Mouse (Mus musculus): ENCODE measurements at regions not wholly inside any gene's neighbourhood (a gene's known extent, or its start where the extent isn't known, plus 50 kb on each side); places are given as distances from the start of the nearest gene placed in this dataset.

- ATAC-seq (ENCODE audit: low FRiP score), result no peak
- no peak overlapping the region for H3K4me2 ChIP-seq (replicated peaks)
- H3K4me3 ChIP-seq, result no peak overlapping the region
Observed at GRCm38 (mm10) chr13:69182478-69182877, 183.1 kb upstream of the Adcy2 start.

DNA sequence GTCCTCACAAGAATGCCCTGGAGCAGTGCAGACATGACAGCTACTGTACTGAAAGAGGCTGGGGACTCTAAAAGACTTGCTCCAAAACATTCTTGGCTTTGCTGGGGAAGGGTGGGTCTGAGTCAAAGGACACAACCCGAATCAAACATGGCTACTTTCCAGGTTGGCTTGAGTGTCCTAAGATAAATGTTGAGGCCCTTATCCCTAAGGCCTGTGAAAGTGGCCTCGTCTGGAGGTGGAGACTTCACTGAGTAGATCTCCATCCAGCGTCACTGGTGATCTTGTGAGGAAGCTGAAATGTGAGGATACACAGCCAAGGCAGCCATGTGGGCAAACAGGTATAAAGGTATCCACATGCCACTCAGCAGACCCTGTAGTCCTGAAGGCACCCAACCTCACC, 191.3 kb upstream of the Adcy2 start:
- no peak for ATAC-seq (ENCODE audit: low FRiP score)
- Histone ChIP-seq H3K27me3 (no peaks in the 10 kb centered on the region), H3K27ac (no peak overlapping the region), H3K9me3 (replicated peaks) (no peaks in the 10 kb centered on the region), H3K36me3 (no peaks in the 10 kb centered on the region), H3K4me1 (no peaks in the 10 kb centered on the region), H3K4me3 (no peak overlapping the region), H3K4me2 (replicated peaks) (no peak overlapping the region), H3K9ac (no peak overlapping the region)
- WGBS, result 77% methylated on average over 3 of the region's 3 CpGs

More at GRCm38 (mm10) chr13:69182478-69182877, 183.1 kb upstream of the Adcy2 start:
- H3K9ac ChIP-seq, result no peak overlapping the region
- H3K27me3 ChIP-seq, result no peaks in the 10 kb centered on the region
- no peaks in the 10 kb centered on the region for H3K4me1 ChIP-seq
- H3K36me3 ChIP-seq, result no peaks in the 10 kb centered on the region
- H3K27ac ChIP-seq, result no peak overlapping the region
- WGBS, result 90% methylated on average over 3 of the region's 3 CpGs
- no peaks in the 10 kb centered on the region for H3K9me3 ChIP-seq (replicated peaks)

GRCm38 (mm10) chr13:69196464-69196871, 197.1 kb upstream of the Adcy2 start:
- H3K4me2 ChIP-seq (replicated peaks), result no peak overlapping the region
- no peaks in the 10 kb centered on the region for H3K4me1 ChIP-seq
- ATAC-seq (ENCODE audit: low FRiP score), result no peak
- H3K36me3 ChIP-seq, result no peaks in the 10 kb centered on the region
- H3K27ac ChIP-seq, result no peak overlapping the region
- H3K4me3 ChIP-seq, result no peak overlapping the region
- H3K9me3 ChIP-seq (replicated peaks), result no peaks in the 10 kb centered on the region
- no peaks in the 10 kb centered on the region for H3K27me3 ChIP-seq
- WGBS, result 11% methylated on average over 4 of the region's 4 CpGs
- H3K9ac ChIP-seq, result no peak overlapping the region

DNA sequence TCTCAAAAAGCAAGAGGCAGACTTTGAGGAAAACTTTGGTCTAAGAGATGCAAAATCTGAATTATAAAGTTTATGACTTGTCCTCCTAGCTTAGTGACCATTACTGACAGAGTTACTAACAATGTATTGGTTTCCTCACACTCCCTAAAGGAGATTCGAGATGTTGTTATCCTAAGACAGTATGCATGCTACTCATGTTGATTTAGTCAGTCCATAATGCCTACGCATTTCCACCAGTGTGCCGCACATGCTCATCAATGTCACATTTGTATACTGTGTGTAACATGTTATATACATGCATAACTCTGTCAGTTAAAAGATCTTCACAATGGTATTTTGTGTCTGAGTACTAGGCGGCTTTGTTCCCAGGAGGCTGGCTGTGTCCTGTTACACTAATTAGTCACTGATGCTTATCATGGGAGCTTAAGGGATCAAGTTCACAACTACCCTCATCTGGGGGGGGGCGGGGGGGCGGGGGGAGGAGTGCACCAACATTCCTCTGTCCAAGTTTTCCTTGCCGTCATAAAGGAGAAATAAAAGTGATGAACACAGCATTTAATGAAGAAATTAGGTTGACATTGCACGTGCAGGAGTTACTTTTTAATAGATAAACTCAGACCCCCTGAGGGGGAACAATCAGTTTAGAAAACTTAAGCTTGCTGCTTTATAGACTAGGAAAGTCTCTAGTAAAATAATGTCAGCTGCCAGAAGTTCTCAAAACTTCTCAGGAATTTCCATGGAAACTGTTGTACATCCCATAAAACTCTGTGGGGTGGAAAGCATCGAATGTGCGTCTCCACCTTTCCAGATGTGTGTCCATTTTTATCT, 208.6 kb upstream of the Adcy2 start:
- no peaks in the 10 kb centered on the region for H3K27me3 ChIP-seq
- no peak overlapping the region for H3K9ac ChIP-seq
- 74% methylated on average over 10 of the region's 10 CpGs for WGBS
- no peak overlapping the region for H3K4me3 ChIP-seq
- no peak overlapping the region for H3K4me2 ChIP-seq (replicated peaks)
- H3K4me1 ChIP-seq, result no peaks in the 10 kb centered on the region
- no peaks in the 10 kb centered on the region for H3K36me3 ChIP-seq
- H3K27ac ChIP-seq, result no peak overlapping the region
- ATAC-seq (ENCODE audit: low FRiP score), result no peak
- no peaks in the 10 kb centered on the region for H3K9me3 ChIP-seq (replicated peaks)

GRCm38 (mm10) chr13:69208569-69208881, 209.2 kb upstream of the Adcy2 start:
- Histone ChIP-seq H3K27ac (no peak overlapping the region), H3K9ac (no peak overlapping the region), H3K4me1 (no peaks in the 10 kb centered on the region), H3K27me3 (no peaks in the 10 kb centered on the region), H3K4me2 (replicated peaks) (no peak overlapping the region), H3K36me3 (no peaks in the 10 kb centered on the region), H3K4me3 (no peak overlapping the region), H3K9me3 (replicated peaks) (no peaks in the 10 kb centered on the region)
- 90% methylated on average over 4 of the region's 4 CpGs for WGBS
- ATAC-seq (ENCODE audit: low FRiP score), result no peak

DNA sequence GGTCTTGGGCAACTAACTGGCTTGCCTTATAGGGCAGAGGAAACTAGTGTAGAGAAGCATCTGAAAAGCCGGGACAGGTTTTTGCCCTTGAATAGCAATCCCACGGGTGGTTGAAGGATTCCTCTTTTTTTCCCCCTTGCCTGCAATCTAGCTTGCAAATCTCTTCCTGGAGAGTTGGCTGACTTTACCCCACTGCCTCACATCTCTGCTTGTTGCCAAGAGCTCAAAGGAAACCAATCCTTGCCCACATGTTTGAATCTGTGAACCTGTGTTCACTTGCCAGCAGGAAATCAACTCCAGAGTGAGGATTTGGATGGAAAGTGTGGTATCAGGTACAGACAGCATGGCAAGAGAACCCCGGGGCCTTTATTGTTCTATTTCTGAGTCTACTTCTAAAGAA, 217.2 kb upstream of the Adcy2 start:
- Histone ChIP-seq H3K4me3 (no peak overlapping the region), H3K4me1 (no peaks in the 10 kb centered on the region), H3K4me2 (replicated peaks) (no peak overlapping the region), H3K9ac (no peak overlapping the region), H3K36me3 (no peaks in the 10 kb centered on the region), H3K27ac (no peak overlapping the region), H3K27me3 (no peaks in the 10 kb centered on the region), H3K9me3 (replicated peaks) (no peaks in the 10 kb centered on the region)
- 78% methylated on average over 3 of the region's 3 CpGs for WGBS
- no peak for ATAC-seq (ENCODE audit: low FRiP score)

- no peaks in the 10 kb centered on the region for H3K36me3 ChIP-seq
- H3K4me3 ChIP-seq, result no peak overlapping the region
- H3K4me2 ChIP-seq (replicated peaks), result no peak overlapping the region
- H3K9me3 ChIP-seq (replicated peaks), result no peaks in the 10 kb centered on the region
- 39% methylated on average over 1 of the region's 1 CpGs for WGBS
- no peak overlapping the region for H3K9ac ChIP-seq
- no peaks in the 10 kb centered on the region for H3K27me3 ChIP-seq
- H3K27ac ChIP-seq, result no peak overlapping the region
- H3K4me1 ChIP-seq, result no peaks in the 10 kb centered on the region
- no peak for ATAC-seq (ENCODE audit: low FRiP score)
Observed at GRCm38 (mm10) chr13:69220425-69220824, 221.1 kb upstream of the Adcy2 start.

DNA sequence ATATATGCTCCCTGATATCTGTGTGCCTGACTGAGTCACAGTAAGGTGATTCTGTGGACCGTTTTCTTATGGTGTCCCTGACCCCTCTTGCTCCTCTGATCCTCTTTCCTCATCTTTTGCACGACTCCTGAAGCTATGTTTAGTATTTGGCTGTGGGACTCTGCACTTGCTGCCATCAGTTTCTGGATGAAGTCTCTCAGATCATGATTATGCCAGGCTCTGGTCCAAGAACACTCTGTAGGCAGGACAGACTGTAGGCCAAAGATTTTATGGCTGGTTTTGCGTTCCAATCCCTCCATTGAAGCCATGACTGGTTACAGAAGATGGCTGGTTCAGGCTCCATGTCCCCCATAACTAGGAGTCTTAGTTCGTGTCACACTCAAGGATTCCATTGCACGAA, 227.2 kb upstream of the Adcy2 start:
- H3K36me3 ChIP-seq, result no peaks in the 10 kb centered on the region
- WGBS, result 84% methylated on average over 5 of the region's 5 CpGs
- no peak for ATAC-seq (ENCODE audit: low FRiP score)
- no peaks in the 10 kb centered on the region for H3K27me3 ChIP-seq
- H3K4me1 ChIP-seq, result no peaks in the 10 kb centered on the region
- H3K4me2 ChIP-seq (replicated peaks), result no peak overlapping the region
- no peaks in the 10 kb centered on the region for H3K9me3 ChIP-seq (replicated peaks)
- H3K9ac ChIP-seq, result no peak overlapping the region
- no peak overlapping the region for H3K4me3 ChIP-seq
- H3K27ac ChIP-seq, result no peak overlapping the region

- no peak overlapping the region for H3K4me3 ChIP-seq
- 83% methylated on average over 10 of the region's 10 CpGs for WGBS
- no peaks in the 10 kb centered on the region for H3K9me3 ChIP-seq (replicated peaks)
- no peak overlapping the region for H3K27ac ChIP-seq
- no peak for ATAC-seq (ENCODE audit: low FRiP score)
- H3K4me1 ChIP-seq, result no peaks in the 10 kb centered on the region
- H3K36me3 ChIP-seq, result no peaks in the 10 kb centered on the region
- no peaks in the 10 kb centered on the region for H3K27me3 ChIP-seq
- H3K9ac ChIP-seq, result no peak overlapping the region
- no peak overlapping the region for H3K4me2 ChIP-seq (replicated peaks)
Observed at GRCm38 (mm10) chr13:69230361-69230943, 231.1 kb upstream of the Adcy2 start.

- H3K27ac ChIP-seq, result no peak overlapping the region
- no peaks in the 10 kb centered on the region for H3K36me3 ChIP-seq
- H3K9me3 ChIP-seq (replicated peaks), result no peaks in the 10 kb centered on the region
- H3K4me2 ChIP-seq (replicated peaks), result no peak overlapping the region
- H3K4me1 ChIP-seq, result no peaks in the 10 kb centered on the region
- ATAC-seq (ENCODE audit: low FRiP score), result no peak
- 84% methylated on average over 5 of the region's 5 CpGs for WGBS
- H3K27me3 ChIP-seq, result no peaks in the 10 kb centered on the region
- H3K4me3 ChIP-seq, result no peak overlapping the region
- no peak overlapping the region for H3K9ac ChIP-seq
Observed at GRCm38 (mm10) chr13:69236386-69236785, 237.0 kb upstream of the Adcy2 start.

GRCm38 (mm10) chr13:69237918-69238317, 238.6 kb upstream of the Adcy2 start:
- no peaks in the 10 kb centered on the region for H3K27me3 ChIP-seq
- no peaks in the 10 kb centered on the region for H3K9me3 ChIP-seq (replicated peaks)
- H3K4me1 ChIP-seq, result no peaks in the 10 kb centered on the region
- no peaks in the 10 kb centered on the region for H3K36me3 ChIP-seq
- H3K27ac ChIP-seq, result no peak overlapping the region
- H3K9ac ChIP-seq, result no peak overlapping the region
- ATAC-seq (ENCODE audit: low FRiP score), result no peak
- no peak overlapping the region for H3K4me2 ChIP-seq (replicated peaks)
- 87% methylated on average over 3 of the region's 3 CpGs for WGBS
- no peak overlapping the region for H3K4me3 ChIP-seq

GRCm38 (mm10) chr13:69239261-69239915, 240.0 kb upstream of the Adcy2 start:
- H3K36me3 ChIP-seq, result no peaks in the 10 kb centered on the region
- H3K4me1 ChIP-seq, result no peaks in the 10 kb centered on the region
- H3K27me3 ChIP-seq, result no peaks in the 10 kb centered on the region
- no peak overlapping the region for H3K4me2 ChIP-seq (replicated peaks)
- no peak overlapping the region for H3K4me3 ChIP-seq
- no peak; the same call in 1 of the 2 replicates for ATAC-seq (ENCODE audit: low FRiP score)
- H3K9me3 ChIP-seq (replicated peaks), result no peaks in the 10 kb centered on the region
- no peak overlapping the region for H3K27ac ChIP-seq
- WGBS, result 77% methylated on average over 2 of the region's 2 CpGs
- H3K9ac ChIP-seq, result no peak overlapping the region

All from hindbrain, embryonic 12.5 days (tissue).